Mouse (Mus musculus) kidney, postnatal 36 days (tissue): ENCODE data around the gene Fcrl6.
A peak's percentile ranks its signal among the peaks of the same experiment; 100 is the strongest.

Experiments
- DNase-seq, 2 experiments: peaks; one replicate each; pipeline ENCODE4 v3.0.0; 2021 to 2022; ENCODE audit warnings: mixed read lengths in 2 of 2

The Fcrl6 gene

GRCm38 (mm10) chr1:172612745-172613144, 10.4 kb upstream of the Fcrl6 start:
- DNase-seq: no peak

- DNase-seq: no peak
Observed at GRCm38 (mm10) chr1:172611304-172611703, 9.0 kb upstream of the Fcrl6 start.

GRCm38 (mm10) chr1:172594495-172594894, 7.9 kb downstream of the Fcrl6 start:
- DNase-seq: peak; percentile 46 to 74

- no peak for DNase-seq
Observed at GRCm38 (mm10) chr1:172593956-172594355, 8.4 kb downstream of the Fcrl6 start.

GRCm38 (mm10) chr1:172593321-172593720, 9.0 kb downstream of the Fcrl6 start:
- DNase-seq: no peak

- DNase-seq: peak; percentile 15 to 63
Observed at GRCm38 (mm10) chr1:172590385-172590784, 12.0 kb downstream of the Fcrl6 start, which contains the start of gene Slamf8. Slamf8 (minus strand) TSS chr1:172590568.

- DNase-seq: no peak
Observed at GRCm38 (mm10) chr1:172585612-172586567, 16.5 kb downstream of the Fcrl6 start.

- no peak for DNase-seq
Observed at GRCm38 (mm10) chr1:172585026-172585425, 17.3 kb downstream of the Fcrl6 start.

- DNase-seq: no peak
Observed at GRCm38 (mm10) chr1:172584271-172584670, 18.1 kb downstream of the Fcrl6 start.

- DNase-seq: no peak
Observed at GRCm38 (mm10) chr1:172582436-172582835, 19.9 kb downstream of the Fcrl6 start.

- DNase-seq: no peak
Observed at GRCm38 (mm10) chr1:172580116-172580515, 22.2 kb downstream of the Fcrl6 start.

GRCm38 (mm10) chr1:172567758-172568157, 34.6 kb downstream of the Fcrl6 start:
- no peak for DNase-seq

- no peak for DNase-seq
Observed at GRCm38 (mm10) chr1:172566131-172566530, 36.2 kb downstream of the Fcrl6 start.

GRCm38 (mm10) chr1:172563465-172563828, 38.9 kb downstream of the Fcrl6 start:
- DNase-seq: no peak

- peak; percentile 85 to 86 for DNase-seq
Observed at GRCm38 (mm10) chr1:172562641-172563464, 39.5 kb downstream of the Fcrl6 start.

GRCm38 (mm10) chr1:172555638-172556037, 46.7 kb downstream of the Fcrl6 start, which contains the start of gene Vsig8:
Vsig8 (plus strand) TSS chr1:172555938.
- no peak for DNase-seq

GRCm38 (mm10) chr1:172552623-172553022, 49.7 kb downstream of the Fcrl6 start:
- DNase-seq: peak; percentile 33 to 44

GRCm38 (mm10) chr1:172551009-172551408, 51.3 kb downstream of the Fcrl6 start:
- DNase-seq: no peak

GRCm38 (mm10) chr1:172550551-172550951, 51.8 kb downstream of the Fcrl6 start:
- peak; percentile 62 to 66 for DNase-seq

- DNase-seq: no peak
Observed at GRCm38 (mm10) chr1:172549717-172550116, 52.6 kb downstream of the Fcrl6 start.

GRCm38 (mm10) chr1:172549314-172549713, 53.0 kb downstream of the Fcrl6 start:
- peak in 1 of 2 experiments; percentile 15 for DNase-seq

GRCm38 (mm10) chr1:172548501-172548900, 53.9 kb downstream of the Fcrl6 start:
- no peak for DNase-seq
